ENCODE assay signal across 7 mouse cellular contexts in the genomic region with DNA sequence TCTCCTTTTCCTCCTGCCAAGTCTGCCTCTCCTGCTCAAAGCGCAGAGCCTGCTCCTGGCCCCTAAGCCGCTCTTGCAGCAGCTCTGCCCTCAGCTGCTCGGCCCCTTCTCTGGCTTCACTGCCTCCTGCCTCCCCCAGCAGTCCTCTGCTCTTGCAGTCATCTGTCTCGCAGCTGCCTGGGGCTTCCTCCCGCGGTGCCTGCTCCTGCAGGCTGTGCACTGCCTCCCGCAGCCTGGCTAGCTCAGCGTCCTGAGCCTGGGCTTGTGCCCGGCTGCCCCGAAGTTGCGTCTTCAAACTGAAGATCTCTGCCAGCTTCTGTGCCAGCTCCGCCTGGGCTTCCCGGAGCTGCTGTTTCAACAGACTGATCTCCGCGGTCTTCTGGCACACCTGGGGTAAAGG. TPM values are rescaled to one million over a fixed set of nuclear protein-coding genes. Genes with fewer than 3 reads are reported as not detected.
DNase-seq lines count a peak whose midpoint lies in the region; ATAC-seq and TF ChIP-seq lines count a peak whose summit lies in the region.

No protein-coding gene starts in this region.

- peaks cover 4% of the 10 kb centered on the region; the same call in 1 of the 2 replicates for H3K4me1 ChIP-seq in kidney, postnatal 0 days (replicated peaks; ENCODE audit: insufficient read depth, low read length)
- H3K4me1 ChIP-seq in kidney, embryonic 15.5 days: peaks cover 39% of the 10 kb centered on the region
- H3K4me1 ChIP-seq in olfactory bulb, adult 2 months (ENCODE audit: control insufficient read depth, insufficient read depth, low read length): peaks cover 32% of the 10 kb centered on the region
- H3K4me1 ChIP-seq in midbrain, embryonic 13.5 days (replicated peaks): peaks cover 7% of the 10 kb centered on the region

- H3K36me3 ChIP-seq in kidney, postnatal 0 days (ENCODE audit: insufficient read depth, low read length): peaks cover 13% of the 10 kb centered on the region; the same call in 1 of the 2 replicates
- peaks cover 40% of the 10 kb centered on the region for H3K36me3 ChIP-seq in kidney, embryonic 15.5 days
- no peaks in the 10 kb centered on the region for H3K36me3 ChIP-seq in midbrain, embryonic 13.5 days

- H3K9me3 ChIP-seq in kidney, postnatal 0 days (replicated peaks; ENCODE audit: low read length): no peaks in the 10 kb centered on the region
- H3K9me3 ChIP-seq in kidney, embryonic 15.5 days (replicated peaks): no peaks in the 10 kb centered on the region
- no peaks in the 10 kb centered on the region for H3K9me3 ChIP-seq in midbrain, embryonic 13.5 days

- no peak for TF ChIP-seq CTCF in kidney, postnatal 0 days (IDR thresholded peaks at IDR 0.05; ENCODE audit: low read depth)
- no peak for TF ChIP-seq CTCF in olfactory bulb, adult 2 months (IDR thresholded peaks at IDR 0.05; ENCODE audit: insufficient read depth, low read depth, low read length)

- H3K27me3 ChIP-seq in kidney, postnatal 0 days (ENCODE audit: insufficient read depth, low read length): no peaks in the 10 kb centered on the region
- no peaks in the 10 kb centered on the region for H3K27me3 ChIP-seq in kidney, embryonic 15.5 days
- H3K27me3 ChIP-seq in midbrain, embryonic 13.5 days: no peaks in the 10 kb centered on the region

- no peak for DNase-seq in kidney, postnatal 0 days (ENCODE audit: low spot score)
- DNase-seq in cerebellum, postnatal 4 days (ENCODE audit: low spot score in 2 of 2): peak; percentile 38 to 66
- no peak for DNase-seq in urinary bladder, postnatal 14 days (ENCODE audit: low spot score)

- WGBS in kidney, postnatal 0 days: 67% methylated on average over 15 of the region's 15 CpGs
- 69% methylated on average over 15 of the region's 15 CpGs for WGBS in kidney, embryonic 15.5 days
- WGBS in olfactory bulb, adult 2 months: 46% methylated on average over 15 of the region's 15 CpGs
- 60% methylated on average over 15 of the region's 15 CpGs for WGBS in midbrain, embryonic 13.5 days

- no peak overlapping the region for H3K9ac ChIP-seq in kidney, postnatal 0 days (ENCODE audit: low read depth, low read length)
- H3K9ac ChIP-seq in kidney, embryonic 15.5 days: no peak overlapping the region
- no peak overlapping the region; the same call in 1 of the 2 replicates for H3K9ac ChIP-seq in midbrain, embryonic 13.5 days (replicated peaks)

- ATAC-seq in kidney, postnatal 0 days (replicated peaks; ENCODE audit: low FRiP score, low read depth): no peak
- no peak for ATAC-seq in kidney, embryonic 15.5 days (replicated peaks; ENCODE audit: low FRiP score)
- peak; percentile 32; the same call in 1 of the 2 replicates for ATAC-seq in cerebellum, adult (ENCODE audit: insufficient number of reproducible peaks, low FRiP score, low TSS enrichment)
- no peak for ATAC-seq in midbrain, embryonic 13.5 days

- no peak for TF ChIP-seq POLR2A in olfactory bulb, adult 2 months (IDR thresholded peaks at IDR 0.05; ENCODE audit: insufficient read depth, low read depth, low read length)

- H3K4me3 ChIP-seq in kidney, postnatal 0 days (replicated peaks; ENCODE audit: low read depth, low read length): no peak overlapping the region
- no peak overlapping the region for H3K4me3 ChIP-seq in kidney, embryonic 15.5 days (replicated peaks)
- peak overlapping the region; percentile 1 for H3K4me3 ChIP-seq in olfactory bulb, adult 2 months (ENCODE audit: insufficient read depth, low read depth, low read length)
- H3K4me3 ChIP-seq in midbrain, embryonic 13.5 days (replicated peaks): no peak overlapping the region

- H3K4me2 ChIP-seq in kidney, postnatal 0 days (ENCODE audit: low read length): no peak overlapping the region
- no peak overlapping the region for H3K4me2 ChIP-seq in kidney, embryonic 15.5 days
- no peak overlapping the region for H3K4me2 ChIP-seq in midbrain, embryonic 13.5 days (replicated peaks)

- 0 out of 2 replicates have a peak overlapping the region, but pooled peaks have one; percentile 8 for H3K27ac ChIP-seq in kidney, postnatal 0 days
- H3K27ac ChIP-seq in kidney, embryonic 15.5 days: no peak overlapping the region
- no peak overlapping the region for H3K27ac ChIP-seq in olfactory bulb, adult 2 months (ENCODE audit: insufficient read depth, low read depth, low read length)
- no peak overlapping the region for H3K27ac ChIP-seq in midbrain, embryonic 13.5 days

RNA-seq across cellular contexts. Expression of a gene that starts 6.9 kb away (rescaled TPM):
- 28.5 and 30.6 TPM in 2 replicates for polyA plus RNA-seq in kidney, postnatal 0 days (2015; fragmentation: Nextera tagmentation; extraction: Ambion mirVana)
- polyA plus RNA-seq in kidney, embryonic 15.5 days (2015; fragmentation: Nextera tagmentation; extraction: Ambion mirVana): 27.8 and 32.1 TPM in 2 replicates
- polyA plus RNA-seq in olfactory bulb, adult 2 months (2012; ENCODE audit: insufficient read depth, insufficient read length, low replicate concordance, missing spikeins): not detected in 2 replicates
- 8.0 and 8.3 TPM in 2 replicates for polyA plus RNA-seq in midbrain, embryonic 13.5 days (2015; fragmentation: Nextera tagmentation; extraction: Ambion mirVana)

RNA-seq across cellular contexts. Expression of a gene that starts 7.0 kb away (rescaled TPM):
- 1.9 and 2.0 TPM in 2 replicates for polyA plus RNA-seq in kidney, postnatal 0 days (2015; fragmentation: Nextera tagmentation; extraction: Ambion mirVana)
- polyA plus RNA-seq in kidney, embryonic 15.5 days (2015; fragmentation: Nextera tagmentation; extraction: Ambion mirVana): 3.4 and 3.8 TPM in 2 replicates
- polyA plus RNA-seq in olfactory bulb, adult 2 months (2012; ENCODE audit: insufficient read depth, insufficient read length, low replicate concordance, missing spikeins): not detected in 2 replicates
- polyA plus RNA-seq in midbrain, embryonic 13.5 days (2015; fragmentation: Nextera tagmentation; extraction: Ambion mirVana): 0.22 and 0.26 TPM in 2 replicates

RNA-seq across cellular contexts. Expression of a gene that starts 8.1 kb away (rescaled TPM):
- 40.8 and 42.5 TPM in 2 replicates for polyA plus RNA-seq in kidney, postnatal 0 days (2015; fragmentation: Nextera tagmentation; extraction: Ambion mirVana)
- 43.1 and 44.0 TPM in 2 replicates for polyA plus RNA-seq in kidney, embryonic 15.5 days (2015; fragmentation: Nextera tagmentation; extraction: Ambion mirVana)
- polyA plus RNA-seq in olfactory bulb, adult 2 months (2012; ENCODE audit: insufficient read depth, insufficient read length, low replicate concordance, missing spikeins): not detected in 2 replicates
- polyA plus RNA-seq in midbrain, embryonic 13.5 days (2015; fragmentation: Nextera tagmentation; extraction: Ambion mirVana): 66.2 and 71.8 TPM in 2 replicates

RNA-seq across cellular contexts. Expression of a gene that starts 24.2 kb away (rescaled TPM):
- polyA plus RNA-seq in kidney, postnatal 0 days (2015; fragmentation: Nextera tagmentation; extraction: Ambion mirVana): 134 and 136 TPM in 2 replicates
- polyA plus RNA-seq in kidney, embryonic 15.5 days (2015; fragmentation: Nextera tagmentation; extraction: Ambion mirVana): 163 and 169 TPM in 2 replicates
- polyA plus RNA-seq in olfactory bulb, adult 2 months (2012; ENCODE audit: insufficient read depth, insufficient read length, low replicate concordance, missing spikeins): not detected in 2 replicates
- 104 and 110 TPM in 2 replicates for polyA plus RNA-seq in midbrain, embryonic 13.5 days (2015; fragmentation: Nextera tagmentation; extraction: Ambion mirVana)

RNA-seq across cellular contexts. Expression of a gene that starts 37.1 kb away (rescaled TPM):
- polyA plus RNA-seq in kidney, postnatal 0 days (2015; fragmentation: Nextera tagmentation; extraction: Ambion mirVana): 293 and 336 TPM in 2 replicates
- polyA plus RNA-seq in kidney, embryonic 15.5 days (2015; fragmentation: Nextera tagmentation; extraction: Ambion mirVana): 443 and 447 TPM in 2 replicates
- polyA plus RNA-seq in olfactory bulb, adult 2 months (2012; ENCODE audit: insufficient read depth, insufficient read length, low replicate concordance, missing spikeins): 230 and 328 TPM in 2 replicates
- 465 and 547 TPM in 2 replicates for polyA plus RNA-seq in midbrain, embryonic 13.5 days (2015; fragmentation: Nextera tagmentation; extraction: Ambion mirVana)

Comparison
In these comparisons a context has a peak if more than half of its experiments do, and no peak if none do; other contexts are left out.
1. DNase-seq: peak in cerebellum, postnatal 4 days (2 of 2); none in kidney, postnatal 0 days (single experiment) and urinary bladder, postnatal 14 days (single experiment).
2. RNA of a gene that starts 8.1 kb away (polyA plus RNA-seq): 66.2 to 71.8 TPM in midbrain, embryonic 13.5 days, 43.1 to 44.0 TPM in kidney, embryonic 15.5 days and 40.8 to 42.5 TPM in kidney, postnatal 0 days; not detected in olfactory bulb, adult 2 months; every median in the first group is over 10 times any median in the second.